Mouse (Mus musculus): ENCODE data around the gene Ephb1.

GRCm38 (mm10) chr9:102359311-102359710 lies 4.8 kb upstream of the Ephb1 start:
- no peak for TF ChIP-seq CTCF (IDR thresholded peaks at IDR 0.05)
- TF ChIP-seq EP300 (IDR thresholded peaks at IDR 0.05), result no peak
